Mouse (Mus musculus) liver, postnatal 0 days (tissue): ENCODE data around the gene Grik4.

Source experiments
- CTCF ChIP-seq: sonication (generic); IDR thresholded peaks from 2 replicates; pipeline ENCODE4 v1.5.1; 2016; ENCODE audit warnings: antibody characterized with exemption, low read depth
- EP300 ChIP-seq: IDR thresholded peaks from 2 replicates; pipeline ENCODE4 v1.6.1; 2016; ENCODE audit warnings: antibody characterized with exemption, low read depth, mild to moderate bottlenecking

DNA sequence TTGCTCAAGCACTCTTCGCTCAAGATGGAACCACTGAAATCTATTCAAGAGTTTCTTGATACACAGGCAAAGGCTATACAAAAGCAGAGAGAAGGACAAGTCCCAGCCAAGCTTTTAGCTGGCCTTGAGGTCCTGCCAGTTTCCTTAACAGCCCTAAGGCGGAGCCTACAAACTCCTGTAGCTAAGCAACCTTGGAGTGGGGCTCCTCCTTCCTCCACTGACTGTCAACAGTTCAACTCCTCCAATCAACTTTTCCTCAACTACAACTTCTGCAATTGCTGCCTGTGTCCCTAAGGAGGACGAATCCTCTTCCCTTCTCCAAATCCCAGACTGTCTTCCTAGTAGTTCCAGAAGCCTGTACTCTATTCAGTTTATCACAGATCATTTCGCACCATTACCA is 473.1 kb downstream of the Grik4 start:
- TF ChIP-seq CTCF (no peak), EP300 (no peak)
